Mouse (Mus musculus): ENCODE data around the gene Rsc1a1. TPM values are rescaled to one million over a fixed set of nuclear protein-coding genes. Genes with fewer than 3 reads are reported as not detected.
A peak's percentile ranks its signal among the peaks of the same experiment; 100 is the strongest.

Gene Rsc1a1
- 1 to 10 TPM in 3 of 4 experiments, not detected in 1; 2.3 to 2.6 (median 2.3) TPM for total RNA-seq (2022)

DNA sequence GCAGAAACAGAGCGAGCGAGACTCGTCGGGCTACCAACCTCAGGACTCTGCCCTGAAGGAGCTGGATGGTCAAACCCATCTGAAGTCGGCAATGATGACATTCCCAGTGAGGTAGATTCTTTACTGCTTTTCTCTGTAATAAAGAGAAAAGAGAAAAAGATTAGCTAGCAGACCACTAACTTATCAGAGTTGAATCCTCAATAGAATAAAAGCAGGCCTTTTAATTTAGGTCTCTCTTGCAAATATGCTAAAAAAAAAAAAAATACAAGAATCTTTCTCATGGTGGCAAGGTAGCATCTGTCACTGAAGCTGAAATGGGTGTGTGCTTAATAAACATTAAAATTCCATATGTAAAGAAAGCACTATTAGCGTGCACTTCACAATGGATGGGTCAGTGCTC, at the start of gene Rsc1a1:
TSS of gene Rsc1a1 (minus strand) at position 101 of the 400 bp plus-strand sequence.
- DNase-seq (ENCODE audit: low spot score in 2 of 2): no peak

DNA sequence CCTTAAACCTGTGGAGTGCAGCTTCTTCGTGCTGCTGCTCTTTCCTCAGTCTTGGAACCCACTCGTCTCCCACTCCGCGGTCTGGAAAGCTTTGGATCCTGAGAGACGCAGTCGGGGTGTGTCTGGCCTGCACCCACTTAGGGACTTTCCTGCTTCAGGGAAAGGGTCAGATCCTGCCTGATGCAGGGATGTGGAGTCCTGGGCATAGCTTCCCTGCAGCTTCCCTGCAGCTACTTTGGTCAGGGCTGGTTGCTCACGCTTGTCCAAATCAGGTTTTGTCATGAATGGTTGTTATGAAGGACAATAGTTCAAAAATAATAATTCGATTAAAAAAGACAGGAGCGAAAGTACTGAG, 49.8 kb upstream of the Rsc1a1 start:
- no peak for DNase-seq (ENCODE audit: low spot score in 2 of 2)

DNA sequence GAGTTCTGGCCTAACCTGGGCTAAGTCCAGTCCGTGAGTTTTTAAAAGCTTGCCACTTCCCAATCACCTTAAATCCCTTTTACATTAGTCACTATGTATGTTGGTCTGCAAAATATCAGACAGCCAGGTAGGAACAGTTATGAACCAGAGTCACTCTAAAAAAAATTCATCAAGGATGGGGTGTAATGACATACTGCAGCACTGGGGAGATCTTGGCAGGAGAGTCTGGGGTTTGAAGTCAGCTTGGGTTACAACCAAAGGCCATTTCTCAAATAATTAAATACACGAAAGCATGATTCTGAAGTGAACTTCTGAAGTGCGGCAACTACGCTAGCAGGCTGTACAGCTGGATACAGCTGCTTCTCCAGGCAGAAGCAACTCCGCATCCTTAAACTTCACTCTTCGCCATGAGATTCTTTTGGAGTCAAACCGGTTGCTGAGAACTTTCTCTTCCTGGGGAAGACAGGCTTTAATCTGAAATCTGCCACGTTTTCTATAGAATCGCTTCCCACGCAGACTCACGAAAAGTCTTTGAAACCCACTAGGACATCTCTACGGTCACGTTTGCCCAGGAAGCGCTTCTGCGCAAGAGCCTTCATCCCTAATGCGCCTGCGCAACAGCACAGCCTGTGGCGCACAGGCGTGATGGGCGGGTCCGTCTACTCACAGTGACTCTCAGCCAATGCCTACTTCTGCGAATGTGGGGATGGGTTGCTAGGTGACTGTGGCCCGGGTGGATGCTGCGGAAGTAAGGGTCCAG, 49.2 kb upstream of the Rsc1a1 start:
- peak; percentile 77 to 96 for DNase-seq (ENCODE audit: low spot score in 2 of 2)

DNA sequence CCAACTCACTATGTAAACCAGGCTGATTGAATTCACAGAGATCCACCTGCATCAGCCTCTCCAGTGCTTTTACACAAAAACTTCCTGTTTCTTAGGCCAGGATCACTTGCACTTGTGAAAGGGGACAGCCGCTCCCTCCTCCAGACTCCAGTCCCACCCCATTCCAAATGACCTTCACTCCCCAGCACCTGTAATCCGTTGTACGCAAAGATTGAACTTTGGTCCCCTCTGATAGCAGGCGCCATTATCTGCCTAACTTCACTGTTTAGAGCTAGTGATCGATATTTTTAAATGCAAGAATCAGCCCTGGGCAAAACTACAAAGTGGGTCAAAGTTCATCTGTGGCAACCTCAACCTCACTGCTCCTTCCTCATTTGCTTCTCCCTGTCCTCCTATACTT, 46.4 kb upstream of the Rsc1a1 start:
- DNase-seq (ENCODE audit: low spot score in 2 of 2): no peak

DNA sequence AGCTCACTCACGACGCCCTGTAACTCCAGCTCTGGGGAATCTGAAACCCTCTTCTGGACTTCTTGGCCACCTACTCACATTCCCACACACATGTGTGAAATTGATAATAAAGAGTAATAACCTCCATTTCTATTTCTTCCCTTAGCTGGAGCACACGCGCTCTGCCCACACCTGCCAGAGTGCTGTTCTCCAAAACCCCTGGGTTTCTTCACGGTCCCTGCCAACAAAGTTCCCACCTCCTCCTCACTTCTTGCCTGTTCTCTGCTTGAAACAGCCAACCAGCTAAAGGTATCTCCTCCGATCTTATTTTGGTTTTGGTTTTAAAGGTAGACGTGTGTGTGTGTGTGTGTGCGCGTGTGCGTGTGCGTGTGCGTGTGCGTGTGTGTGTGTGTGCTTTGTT, 45.0 kb upstream of the Rsc1a1 start:
- DNase-seq (ENCODE audit: low spot score in 2 of 2): peak in 1 of 2 experiments; percentile 69

DNA sequence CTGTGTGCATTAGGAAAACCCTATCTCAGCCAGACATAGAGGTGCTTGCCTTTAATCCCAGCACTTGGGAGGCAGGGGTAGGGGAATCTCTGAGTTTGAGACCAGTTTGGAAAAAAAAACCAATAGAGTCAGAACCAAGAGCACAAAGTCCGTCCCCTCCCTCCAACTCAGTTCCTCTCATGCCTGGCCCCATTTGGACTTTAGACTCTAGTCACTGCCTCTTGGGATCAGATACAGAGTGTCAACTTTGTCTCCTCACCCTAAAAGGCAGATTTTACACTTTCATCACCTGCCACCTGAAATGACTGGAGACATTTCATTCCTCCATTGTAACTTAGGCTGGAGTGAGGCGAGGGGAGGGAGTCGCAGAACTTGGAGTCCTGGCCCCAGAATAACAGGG, 43.9 kb upstream of the Rsc1a1 start:
- DNase-seq (ENCODE audit: low spot score in 2 of 2): no peak

DNA sequence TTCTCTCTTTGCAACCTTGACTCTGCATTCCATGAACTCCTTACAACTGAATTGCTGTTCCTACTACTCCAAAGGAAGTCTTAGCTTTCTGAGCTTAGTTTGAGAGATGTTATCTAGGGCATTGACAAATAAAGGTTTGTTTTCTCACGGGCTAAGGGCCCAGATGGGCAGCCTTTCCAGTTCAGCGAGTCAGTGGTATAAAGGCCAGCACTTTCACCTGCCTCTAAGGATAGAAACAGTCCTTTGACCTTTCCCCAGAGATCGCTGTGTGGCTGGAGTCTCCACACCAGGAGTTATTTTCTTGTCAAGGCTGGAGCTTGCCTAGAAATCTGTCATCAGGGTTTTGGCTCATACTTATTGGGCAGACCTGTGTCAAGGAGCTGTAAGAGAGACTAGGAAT, 40.3 kb upstream of the Rsc1a1 start:
- no peak for DNase-seq (ENCODE audit: low spot score in 2 of 2)

DNA sequence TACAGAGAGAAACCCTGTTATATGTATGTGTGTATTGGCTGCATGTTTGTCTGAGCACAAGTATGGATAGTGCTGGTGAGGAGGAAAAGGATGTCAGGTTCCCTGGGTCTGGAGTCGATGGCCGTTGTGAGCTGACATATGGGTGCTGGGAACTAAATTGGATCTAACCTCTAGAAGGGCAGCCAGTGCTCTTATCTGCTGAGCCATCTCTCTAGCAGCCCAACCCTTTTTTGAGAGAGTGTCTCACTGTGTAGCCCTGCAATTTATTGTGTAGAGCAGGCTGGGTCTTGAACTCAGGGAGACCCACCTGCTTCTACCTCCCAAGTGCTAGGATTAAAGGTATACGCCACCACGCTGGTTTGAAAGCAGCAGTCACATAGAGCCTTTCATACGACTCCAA, 39.9 kb upstream of the Rsc1a1 start:
- no peak for DNase-seq (ENCODE audit: low spot score in 2 of 2)

DNA sequence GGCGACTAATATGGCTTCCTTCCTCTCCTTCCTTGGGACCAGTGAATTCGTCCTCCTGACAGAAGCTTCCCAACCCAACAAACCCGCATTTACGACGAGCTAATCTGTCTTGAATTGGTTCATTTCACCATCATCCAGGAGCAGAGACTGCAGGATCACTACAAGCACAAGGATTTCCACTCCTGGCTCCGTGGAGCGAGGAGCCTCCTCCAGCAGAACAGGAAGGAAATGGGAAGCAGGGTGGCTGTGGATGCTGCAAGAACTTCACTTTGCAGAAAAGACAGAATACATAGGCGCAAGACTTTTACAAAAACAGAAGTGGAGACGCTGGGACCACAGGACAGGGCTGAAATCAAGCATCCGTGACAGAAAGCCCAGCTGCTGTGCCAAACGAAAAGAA, 39.2 kb upstream of the Rsc1a1 start:
- no peak for DNase-seq (ENCODE audit: low spot score in 2 of 2)

DNA sequence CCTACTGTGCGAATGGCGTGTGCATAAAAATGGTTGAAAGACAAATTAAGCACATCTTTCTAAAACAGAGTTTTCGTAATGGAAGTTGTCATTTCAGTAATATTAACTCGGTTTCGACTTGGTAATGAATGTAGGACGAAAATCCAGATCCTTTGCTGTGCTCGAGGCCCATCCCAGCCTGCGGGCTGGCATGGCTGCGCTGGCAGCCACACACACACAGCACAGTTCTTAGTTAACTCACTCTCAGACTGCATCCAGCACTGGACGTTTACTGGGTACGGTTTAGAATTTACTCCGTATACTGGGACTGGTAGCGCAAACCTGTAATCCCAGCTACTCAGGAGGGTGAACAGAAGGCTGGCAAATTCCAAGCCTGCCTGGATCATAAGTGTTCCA, 38.3 kb upstream of the Rsc1a1 start:
- no peak for DNase-seq (ENCODE audit: low spot score in 2 of 2)

DNA sequence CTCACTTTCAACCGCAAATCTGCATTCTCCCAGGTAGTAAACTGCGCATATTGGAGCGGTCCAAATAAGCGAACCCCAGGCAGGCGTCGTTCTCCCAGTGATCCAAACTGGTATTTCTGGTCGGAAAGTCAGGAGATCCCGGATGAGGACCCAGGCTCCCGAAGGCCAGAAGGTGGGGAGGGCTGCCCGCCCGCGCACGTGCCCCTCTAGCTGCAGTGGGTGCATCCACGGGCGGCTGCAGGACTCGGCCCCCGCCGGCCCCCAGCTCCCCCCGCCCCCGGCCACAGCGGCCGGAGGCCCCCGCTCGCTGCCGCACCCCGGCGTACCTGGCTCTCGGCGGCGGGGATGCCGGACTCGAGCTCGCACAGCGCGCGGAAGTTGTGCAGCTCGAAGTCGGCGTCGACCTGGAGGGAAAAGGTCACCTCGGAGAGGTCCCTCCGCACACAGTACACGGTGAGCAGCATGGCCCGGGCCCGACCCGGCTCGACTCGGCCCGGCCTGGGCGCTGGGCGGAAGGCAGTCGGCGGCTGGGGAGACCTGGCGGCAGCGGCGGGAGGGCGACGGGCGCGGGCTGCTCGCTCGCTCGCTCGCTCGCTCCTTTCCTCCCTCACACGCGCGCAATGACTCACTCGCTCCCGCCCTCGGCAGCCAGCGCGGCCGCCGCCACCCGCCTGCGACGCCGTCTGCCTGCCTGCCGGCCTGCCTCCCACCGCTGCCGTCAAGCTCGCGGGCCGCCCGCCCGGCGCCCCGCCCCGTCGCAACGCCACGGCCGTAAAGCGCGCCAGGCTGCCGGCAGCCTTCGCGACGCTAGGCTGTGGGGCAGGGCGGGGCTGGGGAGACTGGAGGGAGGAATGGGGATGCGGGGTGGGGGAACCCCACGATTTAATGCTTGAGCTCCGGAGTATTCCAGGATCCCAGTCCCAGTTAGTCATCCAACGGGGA, 37.6 kb upstream of the Rsc1a1 start, which contains the start of gene Ddi2:
TSS of gene Ddi2 (minus strand) at position 689 of the 942 bp plus-strand sequence.
- DNase-seq (ENCODE audit: low spot score in 2 of 2): peak; percentile 76 to 90

DNA sequence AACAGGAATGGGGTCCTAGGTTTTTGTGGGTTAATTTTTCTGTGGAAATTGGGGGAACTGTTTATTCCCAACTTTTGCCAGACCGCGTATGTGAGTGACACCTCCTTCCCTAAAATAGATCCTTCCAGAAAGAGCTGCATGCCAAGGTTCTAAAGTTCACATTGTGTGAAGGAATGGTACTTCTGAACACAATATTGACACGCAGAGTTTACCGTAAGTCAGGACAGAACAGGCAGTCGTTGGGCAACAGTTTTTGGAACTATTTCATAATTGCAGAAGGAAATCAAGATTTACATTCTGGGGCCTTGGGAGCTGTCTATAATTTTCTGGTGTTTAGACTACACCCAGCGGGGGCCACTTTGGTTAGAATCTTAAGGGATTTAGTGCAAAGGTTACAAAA, 36.6 kb upstream of the Rsc1a1 start:
- no peak for DNase-seq (ENCODE audit: low spot score in 2 of 2)

DNA sequence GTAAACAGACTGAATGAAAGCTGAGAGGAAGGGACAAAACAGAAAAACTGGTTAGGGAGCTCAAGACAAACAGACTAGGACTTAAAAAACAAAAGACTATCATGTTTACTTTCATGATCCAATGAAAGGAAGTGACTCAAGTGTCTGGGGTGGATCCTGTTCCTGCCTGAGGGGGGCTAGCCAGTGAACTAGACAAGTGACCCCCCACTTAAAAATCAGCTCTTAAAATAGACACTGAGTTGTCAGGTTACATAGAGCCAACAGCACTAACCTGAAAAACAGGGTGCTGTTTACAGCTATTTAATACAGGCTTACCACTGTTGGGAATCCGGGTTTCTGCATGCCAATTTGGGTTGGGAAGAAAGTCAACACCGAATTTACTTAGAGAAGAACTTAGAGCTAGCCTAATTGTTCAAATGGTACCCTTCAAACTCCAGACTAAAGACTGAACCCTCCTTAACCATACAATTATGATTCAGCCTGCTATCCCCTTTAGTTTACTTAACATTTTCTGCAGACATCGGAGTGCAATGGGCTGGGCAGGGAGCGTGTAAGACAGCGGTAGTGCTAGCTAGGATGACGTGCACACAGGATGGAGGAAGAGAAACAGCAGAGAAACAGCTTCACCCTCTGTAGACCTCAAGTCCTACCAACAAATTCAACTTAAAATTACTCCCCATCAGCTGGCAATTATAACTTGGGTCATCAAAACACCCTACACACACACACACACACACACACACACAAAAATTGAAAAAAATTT, 35.5 kb upstream of the Rsc1a1 start:
- DNase-seq (ENCODE audit: low spot score in 2 of 2): no peak

DNA sequence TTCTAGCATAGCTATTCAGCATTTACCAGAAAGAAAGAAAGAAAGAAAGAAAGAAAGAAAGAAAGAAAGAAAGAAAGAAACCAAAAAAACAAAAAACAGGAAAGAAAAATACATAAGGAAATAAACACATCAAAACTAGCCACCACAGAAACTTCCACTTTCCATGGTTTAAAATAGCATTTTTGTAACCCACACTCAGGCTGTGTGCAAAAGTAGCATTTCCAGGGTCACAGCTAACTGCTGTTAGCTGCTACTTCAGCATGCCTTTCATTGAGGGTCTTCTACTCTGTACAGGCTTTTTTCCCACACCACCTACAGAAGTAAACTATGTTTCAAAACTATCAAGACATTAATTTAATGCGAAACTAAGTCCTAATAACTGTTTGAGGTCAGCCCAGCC, 33.9 kb upstream of the Rsc1a1 start:
- DNase-seq (ENCODE audit: low spot score in 2 of 2): no peak

DNA sequence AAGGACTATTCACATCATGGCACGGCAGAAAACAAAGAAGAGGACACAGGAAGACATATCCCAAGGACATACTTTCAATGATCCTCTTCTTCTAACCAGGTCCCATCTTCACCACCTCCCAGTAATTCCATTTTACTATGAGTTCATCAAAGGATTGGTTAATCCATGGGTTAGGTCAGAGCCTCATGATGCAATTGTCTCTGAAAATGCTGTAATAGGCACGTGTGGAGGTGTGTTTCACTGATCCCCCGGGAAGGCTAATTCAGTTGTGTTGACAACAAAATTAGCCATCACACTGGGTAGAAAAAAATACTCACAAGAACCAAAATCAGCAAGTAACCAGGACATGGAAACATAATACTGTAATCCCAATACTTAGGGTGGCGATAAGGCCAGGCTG, 32.2 kb upstream of the Rsc1a1 start:
- DNase-seq (ENCODE audit: low spot score in 2 of 2): no peak

DNA sequence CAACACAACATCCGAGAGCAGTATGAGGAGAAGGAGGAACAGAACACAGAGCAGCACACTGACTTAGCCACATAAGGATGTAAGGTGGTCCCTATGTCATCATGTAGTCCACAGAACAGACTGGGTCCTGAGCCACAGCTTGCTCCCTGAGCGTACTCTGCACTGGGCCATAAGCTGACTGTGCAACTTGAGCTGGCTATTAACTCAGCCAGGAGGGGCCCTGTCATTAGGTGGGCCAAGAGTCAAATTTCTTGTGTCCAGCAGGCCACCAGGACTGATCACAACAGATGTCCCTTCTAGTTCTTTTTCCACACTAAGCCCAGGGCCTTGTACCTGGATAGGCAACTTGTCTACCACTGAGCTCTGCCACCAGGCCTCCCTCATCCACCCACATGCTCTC, 29.6 kb upstream of the Rsc1a1 start:
- DNase-seq (ENCODE audit: low spot score in 2 of 2): no peak

DNA sequence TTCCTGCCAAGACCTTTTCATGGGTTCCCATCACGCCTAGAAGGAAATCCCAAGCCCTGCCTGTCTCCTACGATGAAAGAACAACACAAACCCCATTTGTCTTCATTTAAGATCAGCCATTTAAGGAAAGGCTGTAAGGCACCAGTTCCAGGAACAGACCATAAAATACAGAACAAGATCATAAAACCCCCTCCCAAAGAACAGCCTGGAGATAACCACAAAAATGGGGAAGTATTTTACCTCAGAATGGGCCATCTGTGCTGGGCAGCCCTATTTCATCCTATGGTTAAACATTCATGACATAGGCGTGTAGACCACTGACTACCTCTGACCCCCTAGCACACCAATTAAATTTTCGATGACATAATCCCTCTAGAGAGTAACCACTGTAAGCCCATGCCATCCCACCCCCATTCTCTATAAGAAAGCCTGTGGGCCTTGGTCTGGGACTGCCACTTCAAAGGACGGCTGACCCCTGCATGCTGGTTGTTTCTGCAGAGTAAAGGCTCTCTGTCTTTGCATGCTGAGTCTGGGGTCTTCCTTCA, 28.3 kb upstream of the Rsc1a1 start:
- DNase-seq (ENCODE audit: low spot score in 2 of 2): no peak

DNA sequence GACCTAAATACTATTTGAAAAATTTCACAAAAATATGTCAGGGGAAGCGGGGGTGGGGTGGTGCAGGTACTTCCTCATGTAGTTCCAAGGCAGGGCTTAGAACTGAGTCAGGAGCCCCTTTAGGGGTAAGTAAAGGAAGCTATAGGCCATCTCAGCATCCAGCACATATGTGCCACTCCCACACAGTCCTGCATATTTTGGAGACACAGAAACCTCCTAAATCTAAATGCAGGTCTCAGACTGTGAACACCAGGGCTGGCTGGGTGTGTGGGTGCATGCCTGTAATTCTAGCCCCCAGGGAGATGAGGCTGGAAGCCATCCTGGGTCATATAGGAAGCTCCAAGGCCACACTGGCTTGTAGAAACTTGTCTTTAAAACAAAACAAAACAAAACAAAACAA, 25.9 kb upstream of the Rsc1a1 start:
- peak in 1 of 2 experiments; percentile 52 for DNase-seq (ENCODE audit: low spot score in 2 of 2)

DNA sequence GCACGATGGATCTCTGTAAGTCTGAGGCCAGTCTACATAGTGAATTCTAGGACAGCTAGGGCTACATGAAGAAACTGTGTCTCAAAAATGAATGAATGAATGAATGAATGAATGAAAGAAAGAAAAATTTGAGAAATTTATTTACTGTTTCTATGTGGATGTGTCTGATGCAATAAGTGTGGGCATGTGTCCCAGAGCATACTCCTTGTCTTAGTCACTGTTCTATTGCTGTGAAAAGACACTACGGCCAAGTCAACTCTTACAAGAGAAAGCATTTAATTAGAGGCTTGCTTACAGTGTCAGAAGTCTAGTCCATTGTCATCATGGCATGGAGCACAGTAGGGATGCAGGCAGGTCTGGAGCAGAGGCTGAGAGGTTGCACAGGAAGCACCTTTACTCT, 23.6 kb upstream of the Rsc1a1 start:
- DNase-seq (ENCODE audit: low spot score in 2 of 2): no peak

DNA sequence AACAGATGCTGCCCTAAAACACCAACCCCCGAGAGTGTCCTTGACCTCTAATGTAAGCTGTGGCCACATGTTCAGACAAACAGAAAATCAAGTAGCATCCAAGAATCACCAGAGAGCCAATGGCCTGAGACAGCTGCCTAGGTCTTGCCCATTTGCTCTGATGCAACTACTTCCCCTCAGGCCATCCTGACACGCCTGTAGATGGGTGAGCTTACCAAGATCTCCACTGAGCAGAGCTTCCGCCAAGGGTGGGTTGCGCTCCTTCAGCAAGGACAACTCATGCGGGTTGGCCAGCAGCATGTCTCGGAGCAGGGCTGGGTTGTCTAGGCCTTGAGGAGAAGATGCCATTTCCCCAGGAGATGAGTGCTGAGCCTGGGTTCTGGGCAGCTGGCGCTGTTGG, 22.6 kb upstream of the Rsc1a1 start:
- DNase-seq (ENCODE audit: low spot score in 2 of 2): no peak

DNA sequence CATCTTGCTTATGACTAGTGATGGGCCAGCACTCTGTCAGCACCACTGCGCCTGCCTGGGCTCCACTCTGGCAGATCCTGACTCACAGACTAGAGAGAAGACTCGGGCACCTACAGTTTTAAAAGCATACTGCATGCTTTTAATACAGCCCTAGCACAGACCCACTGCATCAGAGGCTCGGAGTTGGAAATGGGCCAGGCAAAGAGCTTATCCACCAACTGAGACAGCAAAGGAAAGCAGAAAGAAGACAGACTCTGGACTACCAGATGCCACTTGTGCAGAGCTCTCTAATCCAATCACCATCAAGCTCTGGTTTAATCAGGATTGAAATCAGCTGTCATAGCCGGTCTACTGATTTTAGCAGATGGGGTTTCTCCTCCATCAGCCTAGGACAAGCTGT, 19.9 kb upstream of the Rsc1a1 start:
- peak in 1 of 2 experiments; percentile 40 for DNase-seq (ENCODE audit: low spot score in 2 of 2)

DNA sequence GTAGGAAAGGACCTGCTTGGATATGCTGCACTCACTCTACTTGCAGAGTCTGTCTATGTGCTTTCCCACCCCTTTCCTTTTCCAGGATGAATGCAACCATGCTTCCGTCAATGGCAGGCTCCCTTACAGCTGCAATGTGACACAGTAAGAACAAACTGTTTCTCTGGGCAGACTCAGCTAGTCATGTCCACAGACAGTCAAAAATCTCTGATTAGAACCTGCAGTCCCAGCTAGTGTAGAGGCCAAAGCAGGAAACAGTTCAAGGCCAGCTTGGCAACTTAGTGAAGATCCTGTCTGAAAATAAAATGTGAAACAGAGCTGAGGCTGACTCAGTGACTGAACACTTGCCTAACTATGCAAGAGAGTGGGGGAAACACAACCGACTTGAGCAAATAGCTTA, 19.2 kb upstream of the Rsc1a1 start:
- no peak for DNase-seq (ENCODE audit: low spot score in 2 of 2)

All from left cerebral cortex, adult 8-10 months (tissue).